Mouse (Mus musculus) c-Kit-positive CD71-positive TER-119-positive erythroid progenitor cells, embryonic 14.5 days (primary cell): ENCODE data around the gene Trpm1.

ENCODE experiments used
- DNase-seq: peaks from one replicate; pipeline ENCODE4 v3.0.0-alpha.2; 2013; ENCODE audit warnings: low spot score

Trpm1 gene

GRCm38 (mm10) chr7:64163890-64164289 lies 10.3 kb downstream of the Trpm1 start:
- DNase-seq = no peak

DNA sequence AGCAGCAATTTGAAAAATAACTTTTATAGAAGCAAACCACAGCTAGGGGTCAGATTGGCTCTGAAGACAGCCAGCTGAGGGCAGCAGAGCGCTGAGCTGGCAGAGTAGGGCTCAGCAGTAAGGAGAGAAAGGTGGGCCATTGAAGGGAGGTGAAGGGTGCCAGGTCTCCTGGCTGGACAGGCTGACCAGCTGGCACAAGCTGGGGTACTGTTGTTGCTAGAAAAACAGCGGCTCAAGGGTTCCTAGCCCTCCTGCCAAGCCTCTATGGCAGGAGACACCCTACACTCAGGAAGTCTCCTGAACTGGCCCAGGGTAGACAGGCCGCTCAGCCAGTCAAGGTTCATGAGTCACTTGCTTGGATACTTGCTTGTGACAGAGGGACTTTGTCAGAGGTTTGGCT lies 11.4 kb downstream of the Trpm1 start:
- no peak for DNase-seq

DNA sequence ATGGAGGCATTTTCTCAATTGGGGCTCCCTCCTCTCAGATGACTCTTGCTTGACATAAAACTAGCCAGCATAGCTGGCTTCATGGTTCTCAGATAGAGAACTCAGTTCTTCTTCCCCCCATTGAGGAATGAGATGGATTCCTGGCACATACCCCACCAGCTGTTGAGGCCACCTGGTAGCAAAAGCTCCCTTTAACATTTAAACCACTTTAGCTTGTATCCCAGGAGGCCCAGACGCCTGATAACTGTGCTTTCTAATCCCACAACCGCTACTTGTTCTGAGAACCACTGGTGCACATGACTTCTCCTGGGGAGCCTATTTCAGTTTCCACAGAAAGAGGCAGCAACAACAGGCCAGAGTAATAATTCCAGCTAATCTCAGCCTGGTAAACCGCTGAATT lies 12.4 kb downstream of the Trpm1 start:
- no peak for DNase-seq

DNA sequence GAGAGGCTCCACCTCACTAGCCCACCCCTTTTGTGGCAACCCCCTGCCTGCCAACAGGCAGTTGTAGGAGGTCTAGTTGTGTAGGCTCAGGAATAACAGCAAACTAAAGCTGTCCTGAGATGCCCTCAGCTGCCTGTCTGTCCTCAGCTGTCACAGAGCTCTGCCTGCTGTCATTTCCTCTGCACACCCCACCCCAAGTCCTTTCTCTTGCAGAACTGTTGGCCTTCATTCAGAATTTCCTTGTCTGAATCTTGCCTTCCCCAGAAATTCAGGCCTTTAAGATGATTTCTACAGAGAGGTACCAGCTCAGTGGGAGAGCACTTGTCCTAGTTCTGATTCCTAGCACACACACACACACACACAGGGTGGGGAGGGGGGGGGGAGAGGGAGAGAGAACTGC lies 13.1 kb downstream of the Trpm1 start:
- no peak for DNase-seq

DNA sequence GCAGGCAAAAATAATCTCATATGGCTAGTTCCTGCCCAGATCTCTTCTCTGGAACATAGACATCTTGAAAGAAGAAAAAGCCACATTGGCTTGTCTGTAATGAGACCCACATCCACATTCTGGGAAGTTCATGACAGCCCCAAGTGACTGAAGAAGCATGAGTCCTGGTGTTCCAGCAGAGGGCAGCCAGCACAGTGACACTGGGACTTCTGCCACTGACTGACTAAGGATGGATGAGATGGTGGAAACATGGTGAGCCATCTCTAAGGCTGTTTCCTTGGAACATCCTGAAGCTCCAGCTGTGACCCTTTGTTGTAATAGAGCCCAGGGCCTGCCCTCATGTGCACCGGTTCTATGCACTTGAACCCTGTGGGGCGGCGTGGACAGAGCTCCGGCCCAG lies 25.7 kb downstream of the Trpm1 start:
- DNase-seq = no peak

DNA sequence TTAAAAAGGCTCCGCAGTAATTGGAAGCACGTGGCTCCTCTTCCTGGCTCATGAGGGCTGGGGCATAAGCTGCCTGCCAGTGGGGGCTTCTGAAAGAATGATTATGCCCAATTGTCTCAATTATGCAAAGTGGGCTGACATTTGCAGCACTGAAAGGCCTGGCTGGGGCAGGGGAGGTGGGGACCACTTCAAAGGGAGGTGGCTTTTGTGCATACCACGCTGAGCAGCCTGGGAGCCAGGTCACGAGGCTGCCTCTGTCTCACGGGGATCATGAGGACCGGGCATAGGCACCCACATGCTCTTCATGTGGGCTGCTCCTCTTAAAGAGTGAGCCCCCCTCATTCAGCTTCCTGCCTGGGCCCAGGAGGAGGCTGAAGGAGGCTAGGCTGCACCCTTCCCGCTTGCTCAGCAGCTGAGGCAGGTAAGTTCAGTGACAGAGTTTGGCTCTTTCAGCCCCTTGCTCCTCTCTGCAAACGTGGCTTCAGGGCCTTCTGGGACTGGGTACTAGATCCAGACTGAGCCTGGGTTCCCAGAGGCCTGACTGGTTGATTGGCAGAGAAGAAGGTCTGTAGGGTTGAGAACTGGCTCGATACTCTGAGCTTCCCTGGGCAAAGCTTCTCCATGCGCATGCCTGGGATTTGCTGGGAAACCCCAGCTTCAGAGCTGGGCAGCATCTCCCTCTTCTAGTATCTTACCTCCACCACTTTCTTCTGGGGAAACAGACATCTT lies 31.7 kb downstream of the Trpm1 start:
- DNase-seq = no peak

- no peak for DNase-seq
Observed at GRCm38 (mm10) chr7:64185932-64186312, 32.3 kb downstream of the Trpm1 start.

- no peak for DNase-seq
Observed at GRCm38 (mm10) chr7:64192261-64192943, 38.8 kb downstream of the Trpm1 start.

DNA sequence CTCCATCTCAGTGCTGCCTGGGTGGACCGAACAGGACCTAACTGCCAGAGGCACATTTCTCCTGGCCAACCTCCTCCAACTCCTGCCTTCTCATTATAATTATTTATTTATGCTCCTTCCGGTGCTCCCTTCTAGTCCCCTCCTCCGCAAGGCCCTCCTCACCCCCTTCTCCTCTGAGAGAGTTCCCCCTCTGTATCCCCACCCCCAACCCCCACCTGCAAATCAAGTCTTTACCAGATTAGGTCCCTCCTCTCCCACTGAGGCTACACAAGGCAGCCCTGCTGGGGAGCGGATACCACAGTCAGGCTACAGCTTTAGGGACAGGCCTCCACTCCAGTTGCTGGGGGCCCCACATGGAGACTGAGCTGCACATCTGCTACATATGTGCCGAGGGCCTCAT lies 39.8 kb downstream of the Trpm1 start:
- no peak for DNase-seq

GRCm38 (mm10) chr7:64196114-64196513 lies 42.5 kb downstream of the Trpm1 start:
- no peak for DNase-seq

DNA sequence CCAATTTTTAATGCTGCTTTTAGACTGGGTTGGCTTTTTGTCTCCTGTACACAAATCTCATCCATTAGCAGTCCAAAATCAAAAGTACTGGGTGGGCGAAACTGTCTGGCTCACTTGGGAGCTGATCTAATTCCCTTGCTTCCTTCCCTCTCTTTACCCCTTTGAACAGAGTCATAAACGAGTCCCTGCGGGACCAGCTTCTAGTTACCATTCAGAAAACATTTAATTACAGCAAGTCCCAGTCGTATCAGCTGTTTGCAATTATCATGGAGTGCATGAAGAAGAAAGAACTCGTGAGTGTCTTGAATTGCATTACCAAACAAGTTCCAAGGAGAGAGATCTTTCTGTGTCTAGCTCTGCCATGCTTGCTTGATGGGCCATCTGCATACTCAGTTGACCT lies 55.1 kb downstream of the Trpm1 start:
- no peak for DNase-seq

- no peak for DNase-seq
Observed at GRCm38 (mm10) chr7:64212870-64213269, 59.2 kb downstream of the Trpm1 start.

- no peak for DNase-seq
Observed at GRCm38 (mm10) chr7:64214066-64214465, 60.4 kb downstream of the Trpm1 start.

DNA sequence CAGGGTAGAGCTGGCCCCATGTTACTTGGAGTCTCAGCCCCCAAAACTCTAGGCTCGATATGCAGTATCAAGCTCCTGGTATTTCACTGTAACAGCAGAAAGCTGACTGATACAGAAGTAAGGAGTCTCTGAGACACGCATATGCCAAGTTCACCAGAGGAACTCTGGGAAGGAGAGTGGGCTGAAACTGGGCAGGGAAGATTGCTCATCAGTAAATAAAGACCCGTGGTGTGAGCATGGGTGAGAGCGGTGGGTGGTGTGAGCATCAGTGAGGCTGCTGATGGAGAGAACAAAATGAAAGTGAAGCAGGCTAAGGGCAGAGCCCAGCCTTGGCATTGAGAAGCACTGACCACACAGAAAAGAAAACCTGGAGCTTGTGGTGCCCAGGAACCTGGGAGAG lies 62.0 kb downstream of the Trpm1 start:
- DNase-seq = no peak

DNA sequence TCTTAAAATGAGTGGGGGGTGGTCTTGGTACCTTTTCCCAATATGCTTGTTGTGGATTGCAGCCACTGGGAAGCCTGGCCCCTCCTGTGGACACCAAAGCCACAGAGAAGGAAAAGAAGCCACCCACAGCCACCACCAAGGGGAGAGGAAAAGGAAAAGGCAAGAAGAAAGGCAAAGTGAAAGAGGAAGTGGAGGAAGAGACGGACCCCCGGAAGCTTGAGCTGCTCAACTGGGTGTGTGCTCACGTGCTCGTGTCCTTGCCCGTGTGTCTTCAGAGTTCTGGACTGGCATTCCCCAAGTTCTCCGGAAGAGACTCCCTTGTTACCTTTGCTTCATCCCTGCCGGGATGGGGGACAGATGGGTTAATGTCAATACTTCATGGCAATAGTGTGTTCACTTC lies 63.8 kb downstream of the Trpm1 start:
- DNase-seq = no peak

GRCm38 (mm10) chr7:64219765-64220164 lies 66.1 kb downstream of the Trpm1 start:
- no peak for DNase-seq

- no peak for DNase-seq
Observed at GRCm38 (mm10) chr7:64223215-64223614, 69.6 kb downstream of the Trpm1 start.

DNA sequence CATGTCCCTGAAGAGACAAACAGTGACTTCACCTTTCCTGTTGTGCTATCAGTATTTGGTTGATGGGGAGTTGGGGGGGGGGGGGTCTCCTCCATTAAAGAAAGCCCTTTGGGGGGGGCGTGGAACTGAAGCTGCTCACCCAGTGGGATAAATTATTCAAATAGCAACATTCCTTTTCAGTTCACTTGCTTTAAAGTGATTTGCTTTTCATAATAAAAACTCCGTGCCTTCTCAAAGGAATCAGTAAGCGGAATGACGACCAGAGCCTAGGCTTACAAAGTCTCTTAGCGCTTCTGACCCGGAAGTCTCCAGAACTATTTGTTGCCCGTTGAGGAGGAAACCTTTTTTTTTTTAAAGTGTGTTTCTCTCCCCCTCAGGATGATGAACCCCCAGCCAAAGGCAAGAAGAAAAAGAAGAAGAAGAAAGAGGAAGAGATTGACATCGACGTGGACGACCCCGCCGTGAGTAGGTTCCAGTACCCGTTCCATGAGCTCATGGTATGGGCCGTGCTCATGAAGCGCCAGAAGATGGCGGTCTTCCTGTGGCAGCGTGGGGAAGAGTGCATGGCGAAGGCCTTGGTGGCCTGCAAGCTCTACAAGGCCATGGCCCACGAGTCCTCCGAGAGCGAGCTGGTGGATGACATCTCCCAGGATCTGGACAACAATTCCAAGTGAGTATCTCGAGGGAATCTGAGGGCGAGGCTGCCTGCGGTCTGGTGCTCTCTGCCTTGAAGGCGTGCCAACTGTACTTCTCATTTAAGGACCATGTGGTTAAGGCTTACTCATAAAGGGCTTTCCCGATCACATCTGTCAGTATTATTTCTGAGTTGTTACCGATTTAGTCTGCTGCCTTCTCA lies 72.9 kb downstream of the Trpm1 start:
- no peak for DNase-seq

GRCm38 (mm10) chr7:64227586-64227985 lies 74.0 kb downstream of the Trpm1 start:
- DNase-seq = no peak

- DNase-seq = no peak
Observed at GRCm38 (mm10) chr7:64228300-64228699, 74.7 kb downstream of the Trpm1 start.

DNA sequence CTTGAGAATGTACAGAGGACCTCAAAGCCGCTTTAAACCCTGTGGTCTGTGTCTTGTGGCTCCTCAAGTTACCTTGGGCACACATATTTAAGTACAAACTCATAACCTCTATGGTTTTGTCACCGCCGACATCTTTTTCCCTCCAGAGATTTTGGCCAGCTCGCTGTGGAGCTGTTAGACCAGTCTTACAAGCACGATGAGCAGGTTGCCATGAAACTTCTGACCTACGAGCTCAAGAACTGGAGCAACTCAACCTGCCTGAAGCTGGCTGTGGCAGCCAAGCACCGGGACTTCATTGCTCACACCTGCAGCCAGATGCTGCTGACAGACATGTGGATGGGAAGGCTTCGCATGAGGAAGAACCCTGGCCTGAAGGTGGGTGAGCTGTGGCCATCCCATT lies 76.3 kb downstream of the Trpm1 start:
- DNase-seq = no peak

DNA sequence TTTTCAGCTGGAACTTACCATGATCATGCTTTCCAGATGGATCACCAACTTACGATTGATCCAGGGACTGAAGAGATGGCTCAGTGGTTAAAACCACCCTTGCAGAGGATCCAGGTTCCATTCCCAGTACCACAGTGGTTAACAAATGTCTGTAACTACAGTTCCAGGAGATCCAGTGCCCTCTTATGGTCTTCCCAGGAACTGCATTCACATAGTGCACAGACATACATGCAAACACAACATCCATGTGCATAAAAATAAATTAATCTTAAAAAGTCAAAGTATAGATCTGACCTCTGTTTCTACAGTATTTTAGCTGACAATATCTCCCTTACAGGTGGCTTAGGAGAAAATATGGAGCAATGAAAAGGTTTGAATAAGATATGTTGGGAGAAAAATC lies 77.4 kb downstream of the Trpm1 start:
- DNase-seq = peak; percentile 6

DNA sequence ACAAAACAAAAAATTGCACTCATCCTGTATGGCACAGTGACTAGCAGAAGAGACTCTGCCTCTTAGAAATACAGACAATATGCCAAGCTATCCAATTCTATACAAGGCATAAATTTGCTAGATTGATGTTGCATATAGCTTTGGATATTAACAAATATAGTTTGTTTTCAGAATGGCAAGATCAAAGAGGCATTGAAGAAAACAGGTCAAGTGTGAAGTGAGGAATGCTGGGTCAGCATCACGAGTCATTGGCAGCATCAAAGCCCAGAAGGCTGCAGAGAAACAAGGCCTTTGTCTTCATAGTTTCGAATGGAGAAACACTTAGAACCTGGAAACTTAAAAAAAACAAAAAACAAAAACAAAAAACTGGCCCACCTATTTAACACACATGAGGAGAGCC lies 78.4 kb downstream of the Trpm1 start:
- no peak for DNase-seq
